Mouse (Mus musculus) hindbrain, embryonic 14.5 days (tissue): ENCODE data around the gene Rps6ka5. TPM values are rescaled to one million over a fixed set of nuclear protein-coding genes. Genes with fewer than 3 reads are reported as not detected.

Experiments used
- ATAC-seq: fragments of 200-750 bp; cut with Nextera tagmentation; 2 replicates; pipeline ENCODE4 v1.8.0; 2017; ENCODE audit warnings: moderate number of reproducible peaks, mild to moderate bottlenecking, moderate TSS enrichment, moderate library complexity; ENCODE audit not compliant: low FRiP score
- DNase-seq: peaks from one replicate; pipeline ENCODE4 v3.0.0-alpha.2; 2015; ENCODE audit warnings: low spot score
- H3K27ac ChIP-seq: fragments of 300-500 bp; sonication (generic); 2 replicates; pipeline ENCODE4 v1.5.1; 2014; ENCODE audit warnings: mild to moderate bottlenecking, moderate library complexity
- H3K27me3 ChIP-seq: fragments of 300-500 bp; sonication (generic); 2 replicates; pipeline ENCODE4 v1.6.1; 2014; ENCODE audit warnings: mild to moderate bottlenecking, low read length, mixed read lengths; ENCODE audit not compliant: control insufficient read depth, insufficient read depth
- H3K36me3 ChIP-seq: fragments of 300-500 bp; sonication (generic); replicated peaks from 2 replicates; pipeline ENCODE4 v1.6.1; 2014; ENCODE audit not compliant: control insufficient read depth, insufficient read depth
- H3K4me1 ChIP-seq: fragments of 300-500 bp; sonication (generic); replicated peaks from 2 replicates; pipeline ENCODE4 v1.6.1; 2014; ENCODE audit warnings: antibody characterized with exemption, low read length, mixed read lengths; ENCODE audit not compliant: control insufficient read depth, insufficient read depth
- H3K4me2 ChIP-seq: fragments of 300-500 bp; sonication (generic); replicated peaks from 2 replicates; pipeline ENCODE4 v1.6.1; 2014; ENCODE audit warnings: mild to moderate bottlenecking, moderate library complexity
- H3K4me3 ChIP-seq: fragments of 300-500 bp; sonication (generic); replicated peaks from 2 replicates; pipeline ENCODE4 v1.5.1; 2014; ENCODE audit warnings: mild to moderate bottlenecking, low read length
- H3K9ac ChIP-seq: fragments of 300-500 bp; sonication (generic); 2 replicates; pipeline ENCODE4 v1.6.1; 2014
- H3K9me3 ChIP-seq: fragments of 300-500 bp; sonication (generic); 2 replicates; pipeline ENCODE4 v1.6.1; 2016; ENCODE audit warnings: low read length; ENCODE audit not compliant: control insufficient read depth
- WGBS: fragments of 180-500 bp; shearing (Covaris S2); extraction: QIAGEN DNeasy Blood & Tissue Kit; methylation state at CpG from one replicate; pipeline ENCODE4 v1.1.7; 2014; 5-methylcytosine and 5-hydroxymethylcytosine counted together
- polyA plus RNA-seq: library from polyadenylated mRNA; unstranded; fragments of >200 nt; fragmentation: Nextera tagmentation; extraction: Ambion mirVana; gene quantifications from 2 replicates; pipeline ENCODE4 v1.2.1, GENCODE M21; 2014

Rps6ka5 gene
- polyA plus RNA-seq, 1 experiment from 2014 or later: 6.3 TPM

- H3K4me3 ChIP-seq: no peak overlapping the region
- WGBS: 0% methylated on average over 1 of the region's 1 CpGs
- no peaks in the 10 kb centered on the region for H3K36me3 ChIP-seq
- DNase-seq (peak; percentile 77), ATAC-seq (peak; percentile 66; the same call in 1 of the 2 replicates)
- H3K4me1 ChIP-seq: no peaks in the 10 kb centered on the region
- H3K9ac ChIP-seq: no peak overlapping the region
- no peaks in the 10 kb centered on the region for H3K27me3 ChIP-seq
- no peak overlapping the region for H3K27ac ChIP-seq
- H3K9me3 ChIP-seq: no peaks in the 10 kb centered on the region
- H3K4me2 ChIP-seq: no peak overlapping the region
Measured at GRCm38 (mm10) chr12:100604540-100604939, 122.2 kb downstream of the Rps6ka5 start.

- Histone ChIP-seq H3K4me3 (no peak overlapping the region), H3K4me2 (no peak overlapping the region), H3K27me3 (no peaks in the 10 kb centered on the region), H3K9ac (no peak overlapping the region), H3K9me3 (no peaks in the 10 kb centered on the region), H3K36me3 (no peaks in the 10 kb centered on the region), H3K27ac (no peak overlapping the region), H3K4me1 (no peaks in the 10 kb centered on the region)
- no peak for ATAC-seq
- 92% methylated on average over 3 of the region's 3 CpGs for WGBS
- DNase-seq: no peak
Measured at GRCm38 (mm10) chr12:100594700-100595099, 132.1 kb downstream of the Rps6ka5 start.

- Histone ChIP-seq H3K36me3 (no peaks in the 10 kb centered on the region), H3K4me2 (no peak overlapping the region), H3K27me3 (no peaks in the 10 kb centered on the region), H3K27ac (no peak overlapping the region), H3K9me3 (no peaks in the 10 kb centered on the region), H3K4me1 (no peaks in the 10 kb centered on the region), H3K4me3 (no peak overlapping the region), H3K9ac (no peak overlapping the region)
- ATAC-seq: no peak
- DNase-seq: no peak
- 90% methylated on average over 2 of the region's 2 CpGs for WGBS
Measured at GRCm38 (mm10) chr12:100586601-100587000, 140.2 kb downstream of the Rps6ka5 start.

- DNase-seq: no peak
- no peak for ATAC-seq
- H3K9me3 ChIP-seq: no peaks in the 10 kb centered on the region
- H3K4me2 ChIP-seq: no peak overlapping the region
- H3K4me1 ChIP-seq: no peaks in the 10 kb centered on the region
- H3K9ac ChIP-seq: no peak overlapping the region
- no peaks in the 10 kb centered on the region for H3K27me3 ChIP-seq
- no peak overlapping the region for H3K4me3 ChIP-seq
- WGBS: 85% methylated on average over 2 of the region's 2 CpGs
- H3K27ac ChIP-seq: no peak overlapping the region
- 0 out of 2 replicates have a peak, but pooled peaks cover 4% of the 10 kb centered on the region for H3K36me3 ChIP-seq
Measured at GRCm38 (mm10) chr12:100579221-100579620, 147.6 kb downstream of the Rps6ka5 start.

GRCm38 (mm10) chr12:100578291-100578690 lies 148.5 kb downstream of the Rps6ka5 start:
- H3K4me3 ChIP-seq: no peak overlapping the region
- no peak overlapping the region for H3K9ac ChIP-seq
- H3K36me3 ChIP-seq: 0 out of 2 replicates have a peak, but pooled peaks cover 4% of the 10 kb centered on the region
- no peaks in the 10 kb centered on the region for H3K4me1 ChIP-seq
- 54% methylated on average over 2 of the region's 2 CpGs for WGBS
- no peak overlapping the region for H3K27ac ChIP-seq
- no peaks in the 10 kb centered on the region for H3K9me3 ChIP-seq
- no peaks in the 10 kb centered on the region for H3K27me3 ChIP-seq
- no peak for ATAC-seq
- no peak overlapping the region for H3K4me2 ChIP-seq
- DNase-seq: peak; percentile 80

GRCm38 (mm10) chr12:100575739-100576138 lies 151.0 kb downstream of the Rps6ka5 start:
- 0 out of 2 replicates have a peak, but pooled peaks cover 6% of the 10 kb centered on the region for H3K36me3 ChIP-seq
- no peaks in the 10 kb centered on the region for H3K27me3 ChIP-seq
- no peak overlapping the region for H3K4me2 ChIP-seq
- H3K27ac ChIP-seq: no peak overlapping the region
- H3K4me1 ChIP-seq: no peaks in the 10 kb centered on the region
- DNase-seq (no peak), ATAC-seq (no peak)
- WGBS: 77% methylated on average over 3 of the region's 3 CpGs
- no peak overlapping the region for H3K4me3 ChIP-seq
- no peak overlapping the region for H3K9ac ChIP-seq
- no peaks in the 10 kb centered on the region for H3K9me3 ChIP-seq

GRCm38 (mm10) chr12:100570522-100571072 lies 156.2 kb downstream of the Rps6ka5 start:
- WGBS: 84% methylated on average over 12 of the region's 12 CpGs
- no peak for DNase-seq

GRCm38 (mm10) chr12:100568831-100569230 lies 158.0 kb downstream of the Rps6ka5 start:
- Histone ChIP-seq H3K9me3 (no peaks in the 10 kb centered on the region), H3K36me3 (0 out of 2 replicates have a peak, but pooled peaks cover 6% of the 10 kb centered on the region), H3K27me3 (no peaks in the 10 kb centered on the region), H3K4me1 (no peaks in the 10 kb centered on the region), H3K4me2 (no peak overlapping the region), H3K9ac (no peak overlapping the region), H3K27ac (no peak overlapping the region), H3K4me3 (no peak overlapping the region)
- DNase-seq (no peak), ATAC-seq (no peak)
- WGBS: 84% methylated on average over 7 of the region's 7 CpGs

More at GRCm38 (mm10) chr12:100570522-100571072, 156.2 kb downstream of the Rps6ka5 start:
- no peaks in the 10 kb centered on the region for H3K9me3 ChIP-seq
- H3K27me3 ChIP-seq: no peaks in the 10 kb centered on the region
- no peaks in the 10 kb centered on the region for H3K4me1 ChIP-seq
- no peak for ATAC-seq
- H3K9ac ChIP-seq: no peak overlapping the region
- 0 out of 2 replicates have a peak, but pooled peaks cover 6% of the 10 kb centered on the region for H3K36me3 ChIP-seq
- H3K27ac ChIP-seq: no peak overlapping the region
- no peak overlapping the region for H3K4me3 ChIP-seq
- H3K4me2 ChIP-seq: no peak overlapping the region

GRCm38 (mm10) chr12:100568105-100568504 lies 158.7 kb downstream of the Rps6ka5 start:
- Histone ChIP-seq H3K27ac (no peak overlapping the region), H3K4me2 (no peak overlapping the region), H3K9me3 (no peaks in the 10 kb centered on the region), H3K27me3 (no peaks in the 10 kb centered on the region), H3K4me1 (no peaks in the 10 kb centered on the region), H3K36me3 (0 out of 2 replicates have a peak, but pooled peaks cover 4% of the 10 kb centered on the region), H3K9ac (no peak overlapping the region), H3K4me3 (no peak overlapping the region)
- DNase-seq (no peak), ATAC-seq (no peak)
- 87% methylated on average over 6 of the region's 6 CpGs for WGBS

- no peaks in the 10 kb centered on the region for H3K4me1 ChIP-seq
Measured at GRCm38 (mm10) chr12:100567627-100568026, 159.2 kb downstream of the Rps6ka5 start.

More at GRCm38 (mm10) chr12:100567627-100568026, 159.2 kb downstream of the Rps6ka5 start:
- Histone ChIP-seq H3K9me3 (no peaks in the 10 kb centered on the region), H3K27ac (no peak overlapping the region), H3K4me2 (no peak overlapping the region), H3K4me3 (no peak overlapping the region), H3K27me3 (no peaks in the 10 kb centered on the region), H3K36me3 (no peaks in the 10 kb centered on the region), H3K9ac (no peak overlapping the region)
- ATAC-seq (no peak), DNase-seq (no peak)
- WGBS: 86% methylated on average over 3 of the region's 3 CpGs
